Mouse (Mus musculus) heart, postnatal 25 days (tissue): Measurements from ENCODE around the gene Fgfr2. TPM values are rescaled to one million over a fixed set of nuclear protein-coding genes. Genes with fewer than 3 reads are reported as not detected.
A peak's percentile ranks its signal among the peaks of the same experiment; 100 is the strongest.

Experiments
- DNase-seq: peaks from one replicate; pipeline ENCODE4 v3.0.0; 2022; ENCODE audit warnings: low spot score
- intact Hi-C: fragments of 180-260 bp; cut with DNase I; formaldehyde crosslinking; loops from one replicate; pipeline ENCODE4 v1.15.1; 2025
- total RNA-seq, 2 experiments: library from RNA; stranded (reverse); gene quantifications; 2 replicates each; pipeline ENCODE4 v1.2.3; 2021

The Fgfr2 gene
- total RNA-seq, 2 experiments from 2014 or later: 1.7 to 1.8 TPM

- no peak for DNase-seq
- intact Hi-C loops: no loop called here
Measured at GRCm38 (mm10) chr7:132345526-132346070, 777.6 kb downstream of the Fgfr2 start.

- intact Hi-C loops: no loop called here
- DNase-seq: no peak
Measured at GRCm38 (mm10) chr7:132344606-132345005, 778.5 kb downstream of the Fgfr2 start.

- intact Hi-C loops: no loop called here
Measured at GRCm38 (mm10) chr7:132343900-132344299, 779.2 kb downstream of the Fgfr2 start.

GRCm38 (mm10) chr7:132343146-132343545 lies 780.0 kb downstream of the Fgfr2 start:
- intact Hi-C loops: no loop called here
- no peak for DNase-seq

More at GRCm38 (mm10) chr7:132343900-132344299, 779.2 kb downstream of the Fgfr2 start:
- DNase-seq: no peak

GRCm38 (mm10) chr7:132339041-132339839 lies 783.9 kb downstream of the Fgfr2 start:
- intact Hi-C loops: loop anchor here (5.0 kb wide), 1 partner anchor 83 kb away; no protein-coding TSS in a partner anchor
- no peak for DNase-seq

- intact Hi-C loops: loop anchor here (5.0 kb wide), 1 partner anchor 84 kb away; no protein-coding TSS in a partner anchor
- DNase-seq: peak; percentile 23
Measured at GRCm38 (mm10) chr7:132338350-132338749, 784.8 kb downstream of the Fgfr2 start.

GRCm38 (mm10) chr7:132337268-132337917 lies 785.8 kb downstream of the Fgfr2 start:
- intact Hi-C loops: loop anchor here (5.0 kb wide), 1 partner anchor 85 kb away; no protein-coding TSS in a partner anchor

GRCm38 (mm10) chr7:132336781-132337180 lies 786.4 kb downstream of the Fgfr2 start:
- intact Hi-C loops: loop anchor here (5.0 kb wide), 1 partner anchor 86 kb away; no protein-coding TSS in a partner anchor
- DNase-seq: no peak

More at GRCm38 (mm10) chr7:132337268-132337917, 785.8 kb downstream of the Fgfr2 start:
- no peak for DNase-seq

GRCm38 (mm10) chr7:132335367-132335766 lies 787.8 kb downstream of the Fgfr2 start:
- intact Hi-C loops: loop anchor here (5.0 kb wide), 1 partner anchor 87 kb away; no protein-coding TSS in a partner anchor
- no peak for DNase-seq

GRCm38 (mm10) chr7:132333078-132333477 lies 790.1 kb downstream of the Fgfr2 start:
- DNase-seq: no peak
- intact Hi-C loops: loop anchor here (5.0 kb wide), 1 partner anchor 139 kb away; no protein-coding TSS in a partner anchor

- no peak for DNase-seq
- intact Hi-C loops: loop anchor here (5.0 kb wide), 1 partner anchor 140 kb away; no protein-coding TSS in a partner anchor
Measured at GRCm38 (mm10) chr7:132332176-132332575, 791.0 kb downstream of the Fgfr2 start.

GRCm38 (mm10) chr7:132330179-132330578 lies 793.0 kb downstream of the Fgfr2 start:
- DNase-seq: no peak
- intact Hi-C loops: loop anchor here (5.0 kb wide), 1 partner anchor 142 kb away; no protein-coding TSS in a partner anchor

- intact Hi-C loops: no loop called here
Measured at GRCm38 (mm10) chr7:132328648-132329047, 794.5 kb downstream of the Fgfr2 start.

GRCm38 (mm10) chr7:132325549-132326331 lies 797.4 kb downstream of the Fgfr2 start:
- peak; percentile 29 for DNase-seq
- intact Hi-C loops: no loop called here

More at GRCm38 (mm10) chr7:132328648-132329047, 794.5 kb downstream of the Fgfr2 start:
- no peak for DNase-seq

GRCm38 (mm10) chr7:132323430-132323829 lies 799.7 kb downstream of the Fgfr2 start:
- intact Hi-C loops: no loop called here
- DNase-seq: no peak

- DNase-seq: no peak
- intact Hi-C loops: no loop called here
Measured at GRCm38 (mm10) chr7:132321392-132321958, 801.7 kb downstream of the Fgfr2 start.

GRCm38 (mm10) chr7:132317036-132317541 lies 806.1 kb downstream of the Fgfr2 start, which contains the start of gene Chst15:
Chst15 (minus strand) TSS chr7:132317228.
- DNase-seq: peak; percentile 39
- intact Hi-C loops: loop anchor here (2.0 to 5.0 kb wide), 4 partner anchors 80 to 234 kb away; no protein-coding TSS in a partner anchor
